In the genomic region with DNA sequence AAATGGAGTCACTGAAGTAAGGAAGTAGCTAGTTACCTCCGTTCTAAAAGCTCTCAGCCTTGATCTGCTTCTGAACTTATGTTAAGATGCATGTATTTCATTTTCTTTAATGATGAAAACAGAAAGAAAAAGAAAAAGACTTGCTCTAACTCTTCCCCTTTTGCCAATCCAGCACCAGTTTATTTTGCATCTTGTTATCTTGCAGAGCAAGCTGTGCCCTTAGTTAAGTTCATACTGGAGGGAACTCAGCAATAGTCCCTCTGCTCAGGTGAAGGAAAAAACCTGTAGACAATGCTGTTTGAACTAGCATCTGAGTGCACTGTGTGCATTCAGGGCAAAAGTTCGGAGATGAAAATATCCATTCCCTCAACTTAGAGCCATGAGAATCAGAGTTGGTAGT, we compare ENCODE assay signal across 20 mouse cellular contexts.
"Had no signal": no experiment of that assay in that cellular context is flagged by ENCODE, and none has a peak within 500 bp of the region (broad histone marks: within the 10 kb centered on the region; RNA-seq: fewer than 3 reads in every experiment).

No protein-coding gene starts in this region.

- H3K27ac ChIP-seq: gastrocnemius, adult 2 months; hindbrain, embryonic 13.5 days; hindbrain, embryonic 15.5 days; hindbrain, postnatal 0 days; layer of hippocampus, adult 2 months; left cerebral cortex, adult 2 months; limb, embryonic 10.5 days; limb, embryonic 12.5 days; liver, embryonic 13.5 days had no signal

- DNase-seq: gastrocnemius, adult 2 months; gastrocnemius, postnatal 10 days; gastrocnemius, postnatal 25 days; heart, adult 18-20 months; heart, postnatal 10 days; kidney, postnatal 10 days; kidney, postnatal 25 days; kidney, postnatal 4 days; liver; liver, embryonic 13.5 days had no signal

- H3K4me2 ChIP-seq: heart, embryonic 12.5 days; hindbrain, embryonic 13.5 days; hindbrain, embryonic 15.5 days; limb, embryonic 12.5 days; liver, embryonic 11.5 days; liver, embryonic 13.5 days had no signal

- H3K4me1 ChIP-seq: heart, embryonic 12.5 days; hindbrain, embryonic 13.5 days; hindbrain, embryonic 15.5 days; limb, embryonic 10.5 days; limb, embryonic 12.5 days had no signal

- ATAC-seq: hindbrain, postnatal 0 days; intestine, embryonic 16.5 days had no signal

- H3K27me3 ChIP-seq: heart, embryonic 12.5 days; hindbrain, embryonic 13.5 days; hindbrain, embryonic 15.5 days; limb, embryonic 12.5 days; liver, embryonic 13.5 days had no signal

- H3K36me3 ChIP-seq: heart, embryonic 12.5 days; hindbrain, embryonic 13.5 days; hindbrain, embryonic 15.5 days; limb, embryonic 10.5 days; limb, embryonic 12.5 days; liver, embryonic 13.5 days had no signal

- H3K9me3 ChIP-seq: heart, embryonic 12.5 days; hindbrain, embryonic 13.5 days; hindbrain, embryonic 15.5 days; limb, embryonic 10.5 days; limb, embryonic 12.5 days; liver, embryonic 13.5 days had no signal

- H3K4me3 ChIP-seq: gastrocnemius, adult 2 months; heart, embryonic 12.5 days; hindbrain, embryonic 13.5 days; hindbrain, embryonic 15.5 days; layer of hippocampus, adult 2 months; left cerebral cortex, adult 2 months; limb, embryonic 10.5 days; limb, embryonic 12.5 days; liver, embryonic 13.5 days had no signal

- H3K9ac ChIP-seq: heart, embryonic 12.5 days; hindbrain, embryonic 13.5 days; hindbrain, embryonic 15.5 days; limb, embryonic 12.5 days; liver, embryonic 13.5 days had no signal
